Mouse (Mus musculus): ENCODE data around the gene Cldn20. TPM values are rescaled to one million over a fixed set of nuclear protein-coding genes. Genes with fewer than 3 reads are reported as not detected.

Gene Cldn20
- polyA plus RNA-seq, 1 experiment from 2014 or later, result 0.70 TPM

- Histone ChIP-seq H3K27me3 (ENCODE audit: control insufficient read depth, insufficient read depth, low read length) (no peaks in the 10 kb centered on the region), H3K4me1 (ENCODE audit: control insufficient read depth, insufficient read depth, low read length) (no peaks in the 10 kb centered on the region), H3K9ac (ENCODE audit: low read depth, low read length) (no peak overlapping the region), H3K27ac (ENCODE audit: low read depth, low read length) (no peak overlapping the region), H3K4me3 (ENCODE audit: low read length) (no peak overlapping the region), H3K9me3 (ENCODE audit: control insufficient read depth, low read length) (no peaks in the 10 kb centered on the region), H3K36me3 (ENCODE audit: control insufficient read depth, insufficient read depth, low read length) (peaks cover 10% of the 10 kb centered on the region; the same call in 1 of the 2 replicates), H3K4me2 (replicated peaks; ENCODE audit: low read depth, low read length) (no peak overlapping the region)
- no peak for ATAC-seq (ENCODE audit: low FRiP score, low TSS enrichment)
- 85% methylated on average over 5 of the region's 5 CpGs for WGBS
Observed at GRCm38 (mm10) chr17:3514316-3514715, 18.0 kb upstream of the Cldn20 start.

- no peak overlapping the region for H3K27ac ChIP-seq (ENCODE audit: low read depth, low read length)
- 94% methylated on average over 8 of the region's 8 CpGs for WGBS
- H3K9me3 ChIP-seq (ENCODE audit: control insufficient read depth, low read length), result no peaks in the 10 kb centered on the region
- no peak overlapping the region for H3K4me2 ChIP-seq (replicated peaks; ENCODE audit: low read depth, low read length)
- no peak for ATAC-seq (ENCODE audit: low FRiP score, low TSS enrichment)
- no peaks in the 10 kb centered on the region for H3K27me3 ChIP-seq (ENCODE audit: control insufficient read depth, insufficient read depth, low read length)
- peaks cover 10% of the 10 kb centered on the region; the same call in 1 of the 2 replicates for H3K36me3 ChIP-seq (ENCODE audit: control insufficient read depth, insufficient read depth, low read length)
- no peak overlapping the region for H3K4me3 ChIP-seq (ENCODE audit: low read length)
- H3K9ac ChIP-seq (ENCODE audit: low read depth, low read length), result no peak overlapping the region
- H3K4me1 ChIP-seq (ENCODE audit: control insufficient read depth, insufficient read depth, low read length), result no peaks in the 10 kb centered on the region
Observed at GRCm38 (mm10) chr17:3515851-3516250, 16.5 kb upstream of the Cldn20 start.

- H3K9ac ChIP-seq (ENCODE audit: low read depth, low read length), result no peak overlapping the region
- H3K27ac ChIP-seq (ENCODE audit: low read depth, low read length), result no peak overlapping the region
- no peaks in the 10 kb centered on the region for H3K27me3 ChIP-seq (ENCODE audit: control insufficient read depth, insufficient read depth, low read length)
- no peaks in the 10 kb centered on the region for H3K4me1 ChIP-seq (ENCODE audit: control insufficient read depth, insufficient read depth, low read length)
- no peaks in the 10 kb centered on the region for H3K9me3 ChIP-seq (ENCODE audit: control insufficient read depth, low read length)
- H3K36me3 ChIP-seq (ENCODE audit: control insufficient read depth, insufficient read depth, low read length), result peaks cover 10% of the 10 kb centered on the region; the same call in 1 of the 2 replicates
- no peak overlapping the region for H3K4me3 ChIP-seq (ENCODE audit: low read length)
- no peak for ATAC-seq (ENCODE audit: low FRiP score, low TSS enrichment)
- 61% methylated on average over 9 of the region's 9 CpGs for WGBS
- H3K4me2 ChIP-seq (replicated peaks; ENCODE audit: low read depth, low read length), result no peak overlapping the region
Observed at GRCm38 (mm10) chr17:3516406-3516805, 15.9 kb upstream of the Cldn20 start.

- Histone ChIP-seq H3K4me1 (ENCODE audit: control insufficient read depth, insufficient read depth, low read length) (no peaks in the 10 kb centered on the region), H3K9ac (ENCODE audit: low read depth, low read length) (no peak overlapping the region), H3K9me3 (ENCODE audit: control insufficient read depth, low read length) (no peaks in the 10 kb centered on the region), H3K4me2 (replicated peaks; ENCODE audit: low read depth, low read length) (no peak overlapping the region), H3K4me3 (ENCODE audit: low read length) (no peak overlapping the region), H3K27me3 (ENCODE audit: control insufficient read depth, insufficient read depth, low read length) (no peaks in the 10 kb centered on the region), H3K27ac (ENCODE audit: low read depth, low read length) (no peak overlapping the region), H3K36me3 (ENCODE audit: control insufficient read depth, insufficient read depth, low read length) (peaks cover 10% of the 10 kb centered on the region; the same call in 1 of the 2 replicates)
- WGBS, result 95% methylated on average over 5 of the region's 5 CpGs
- ATAC-seq (ENCODE audit: low FRiP score, low TSS enrichment), result no peak
Observed at GRCm38 (mm10) chr17:3520344-3520743, 12.0 kb upstream of the Cldn20 start.

DNA sequence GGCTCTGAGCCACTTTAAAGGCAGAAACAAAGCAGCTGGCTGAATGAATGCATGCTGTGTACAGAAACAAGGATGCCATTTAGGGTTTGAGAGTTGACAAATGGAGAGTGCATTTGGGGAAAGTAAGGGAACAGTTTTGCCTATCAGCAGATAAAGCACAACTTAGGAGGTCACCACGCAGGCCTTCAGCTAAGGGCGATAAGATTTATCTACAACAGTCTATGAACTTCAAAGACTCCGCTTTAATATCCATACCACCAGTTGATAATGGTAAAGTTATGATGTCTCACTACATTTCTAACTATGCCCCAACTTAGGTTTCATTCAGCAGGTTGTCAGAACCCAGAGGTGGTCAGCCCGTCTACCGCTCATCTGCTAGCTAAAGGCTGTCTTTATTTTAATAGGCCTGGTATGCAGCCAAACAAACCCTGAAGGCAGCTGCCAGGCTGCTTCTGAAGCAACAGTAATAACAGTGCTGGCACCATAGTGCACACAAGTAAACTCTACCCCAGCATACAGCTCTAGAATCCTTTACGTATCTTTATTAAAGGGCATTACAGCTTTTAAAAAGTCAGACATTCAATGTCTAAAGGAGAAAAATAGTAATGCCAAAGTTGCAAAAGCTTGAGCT lies 4.4 kb upstream of the Cldn20 start:
- WGBS, result 91% methylated on average over 6 of the region's 6 CpGs
- no peaks in the 10 kb centered on the region for H3K4me1 ChIP-seq (ENCODE audit: control insufficient read depth, insufficient read depth, low read length)
- H3K27ac ChIP-seq (ENCODE audit: low read depth, low read length), result no peak overlapping the region
- no peak overlapping the region for H3K4me3 ChIP-seq (ENCODE audit: low read length)
- no peak overlapping the region for H3K4me2 ChIP-seq (replicated peaks; ENCODE audit: low read depth, low read length)
- H3K9ac ChIP-seq (ENCODE audit: low read depth, low read length), result no peak overlapping the region
- no peaks in the 10 kb centered on the region for H3K27me3 ChIP-seq (ENCODE audit: control insufficient read depth, insufficient read depth, low read length)
- ATAC-seq (ENCODE audit: low FRiP score, low TSS enrichment), result no peak
- no peaks in the 10 kb centered on the region for H3K9me3 ChIP-seq (ENCODE audit: control insufficient read depth, low read length)
- H3K36me3 ChIP-seq (ENCODE audit: control insufficient read depth, insufficient read depth, low read length), result 0 out of 2 replicates have a peak, but pooled peaks cover 3% of the 10 kb centered on the region

DNA sequence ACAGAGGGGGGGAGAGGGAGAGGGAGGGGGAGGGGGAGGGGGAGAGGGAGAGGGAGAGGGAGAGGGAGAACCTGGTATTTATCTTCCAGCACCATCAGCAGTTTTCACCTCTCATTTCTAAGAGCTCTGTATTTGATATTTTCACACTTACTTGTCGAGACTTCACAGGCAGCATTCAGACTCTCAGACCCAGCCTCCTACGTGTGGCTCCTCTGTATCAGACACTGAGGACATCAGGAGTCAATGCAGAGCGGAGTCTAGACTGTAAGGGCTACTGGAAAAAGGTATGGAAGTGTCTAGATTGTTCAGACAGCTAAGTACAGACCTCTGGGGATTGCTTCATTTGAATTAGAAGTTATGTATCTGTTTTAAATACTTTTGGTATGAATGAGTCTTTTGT lies 2.8 kb upstream of the Cldn20 start:
- Histone ChIP-seq H3K4me3 (ENCODE audit: low read length) (no peak overlapping the region), H3K27me3 (ENCODE audit: control insufficient read depth, insufficient read depth, low read length) (no peaks in the 10 kb centered on the region), H3K4me2 (replicated peaks; ENCODE audit: low read depth, low read length) (no peak overlapping the region), H3K36me3 (ENCODE audit: control insufficient read depth, insufficient read depth, low read length) (0 out of 2 replicates have a peak, but pooled peaks cover 3% of the 10 kb centered on the region), H3K4me1 (ENCODE audit: control insufficient read depth, insufficient read depth, low read length) (no peaks in the 10 kb centered on the region), H3K27ac (ENCODE audit: low read depth, low read length) (no peak overlapping the region), H3K9me3 (ENCODE audit: control insufficient read depth, low read length) (no peaks in the 10 kb centered on the region), H3K9ac (ENCODE audit: low read depth, low read length) (no peak overlapping the region)
- no peak for ATAC-seq (ENCODE audit: low FRiP score, low TSS enrichment)
- 62% methylated on average over 3 of the region's 3 CpGs for WGBS

DNA sequence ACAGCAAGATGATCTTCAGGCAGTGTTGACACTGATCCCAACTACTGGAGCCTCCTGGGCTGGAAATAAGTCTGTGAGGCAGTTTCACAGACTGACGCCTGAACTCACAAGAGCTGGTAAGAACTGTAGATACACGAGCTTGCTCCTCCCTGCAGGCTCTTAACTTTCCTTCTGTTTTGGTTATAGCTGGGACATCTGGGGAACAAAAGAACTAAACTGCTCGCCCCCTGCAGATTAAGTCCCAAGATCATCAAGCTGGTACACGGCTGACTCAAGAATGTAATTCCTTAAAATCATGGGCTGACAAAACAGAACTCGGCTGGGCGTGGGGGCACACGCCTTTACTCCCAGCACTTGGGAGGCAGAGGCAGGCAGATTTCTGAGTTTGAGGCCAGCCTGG lies 1.8 kb upstream of the Cldn20 start:
- no peaks in the 10 kb centered on the region for H3K27me3 ChIP-seq (ENCODE audit: control insufficient read depth, insufficient read depth, low read length)
- no peaks in the 10 kb centered on the region for H3K4me1 ChIP-seq (ENCODE audit: control insufficient read depth, insufficient read depth, low read length)
- no peak for ATAC-seq (ENCODE audit: low FRiP score, low TSS enrichment)
- H3K9me3 ChIP-seq (ENCODE audit: control insufficient read depth, low read length), result no peaks in the 10 kb centered on the region
- H3K9ac ChIP-seq (ENCODE audit: low read depth, low read length), result no peak overlapping the region
- 77% methylated on average over 7 of the region's 7 CpGs for WGBS
- peaks cover 3% of the 10 kb centered on the region; the same call in 1 of the 2 replicates for H3K36me3 ChIP-seq (ENCODE audit: control insufficient read depth, insufficient read depth, low read length)
- no peak overlapping the region for H3K4me2 ChIP-seq (replicated peaks; ENCODE audit: low read depth, low read length)
- H3K4me3 ChIP-seq (ENCODE audit: low read length), result no peak overlapping the region
- no peak overlapping the region for H3K27ac ChIP-seq (ENCODE audit: low read depth, low read length)

DNA sequence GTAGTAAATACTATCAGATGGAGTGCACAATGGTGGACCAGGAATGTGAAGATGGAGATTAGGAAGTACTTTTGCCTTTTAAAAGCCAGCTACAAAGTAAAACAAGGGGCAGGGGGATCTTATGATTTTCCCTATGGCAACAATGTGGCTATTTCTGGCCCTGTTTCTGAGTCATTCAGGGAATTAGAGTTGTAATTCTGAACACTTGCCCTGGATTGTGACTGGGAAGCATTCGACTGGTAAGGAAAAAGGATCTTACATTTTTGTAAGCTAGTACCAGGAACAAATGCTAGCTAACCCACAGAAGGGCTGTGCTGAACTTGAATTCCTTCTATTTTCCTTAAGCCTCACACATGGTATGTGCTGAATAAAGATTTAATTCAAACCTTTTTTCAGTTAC lies 713 bp upstream of the Cldn20 start:
- WGBS, result 84% methylated on average over 1 of the region's 1 CpGs
- Histone ChIP-seq H3K4me2 (replicated peaks; ENCODE audit: low read depth, low read length) (no peak overlapping the region), H3K27me3 (ENCODE audit: control insufficient read depth, insufficient read depth, low read length) (no peaks in the 10 kb centered on the region), H3K4me3 (ENCODE audit: low read length) (no peak overlapping the region), H3K4me1 (ENCODE audit: control insufficient read depth, insufficient read depth, low read length) (no peaks in the 10 kb centered on the region), H3K9ac (ENCODE audit: low read depth, low read length) (no peak overlapping the region), H3K27ac (ENCODE audit: low read depth, low read length) (no peak overlapping the region), H3K36me3 (ENCODE audit: control insufficient read depth, insufficient read depth, low read length) (peaks cover 3% of the 10 kb centered on the region; the same call in 1 of the 2 replicates), H3K9me3 (ENCODE audit: control insufficient read depth, low read length) (no peaks in the 10 kb centered on the region)
- ATAC-seq (ENCODE audit: low FRiP score, low TSS enrichment), result no peak

DNA sequence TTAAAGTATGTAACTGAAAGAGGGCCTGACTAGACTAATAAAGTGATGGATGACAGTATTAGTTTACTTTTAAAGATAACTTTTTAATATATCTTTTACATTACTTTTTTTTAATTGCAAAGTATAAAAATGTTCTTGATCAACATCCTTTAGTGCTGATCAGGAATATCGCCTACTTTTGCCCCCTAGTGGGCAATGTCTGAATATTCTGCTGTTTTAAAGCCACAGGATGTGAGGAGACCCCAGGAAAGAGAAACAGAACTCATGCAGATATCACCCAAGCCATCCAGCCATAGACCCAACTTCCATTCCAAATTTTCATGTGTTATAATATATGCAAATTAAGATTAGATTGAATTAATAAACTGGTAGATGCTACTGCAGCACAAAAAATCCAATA lies 1.1 kb downstream of the Cldn20 start:
- Histone ChIP-seq H3K9ac (ENCODE audit: low read depth, low read length) (no peak overlapping the region), H3K4me2 (replicated peaks; ENCODE audit: low read depth, low read length) (no peak overlapping the region), H3K4me1 (ENCODE audit: control insufficient read depth, insufficient read depth, low read length) (no peaks in the 10 kb centered on the region), H3K27me3 (ENCODE audit: control insufficient read depth, insufficient read depth, low read length) (no peaks in the 10 kb centered on the region), H3K27ac (ENCODE audit: low read depth, low read length) (no peak overlapping the region), H3K36me3 (ENCODE audit: control insufficient read depth, insufficient read depth, low read length) (peaks cover 5% of the 10 kb centered on the region; the same call in 1 of the 2 replicates), H3K4me3 (ENCODE audit: low read length) (no peak overlapping the region), H3K9me3 (ENCODE audit: control insufficient read depth, low read length) (no peaks in the 10 kb centered on the region)
- ATAC-seq (ENCODE audit: low FRiP score, low TSS enrichment), result no peak
- 18% methylated on average over 1 of the region's 1 CpGs for WGBS

Measured in kidney, embryonic 14.5 days (tissue).